Mouse (Mus musculus) lung, embryonic 14.5 days (tissue): Measurements from ENCODE around the gene Ccdc40. TPM values are rescaled to one million over a fixed set of nuclear protein-coding genes. Genes with fewer than 3 reads are reported as not detected.

Experiments
- ATAC-seq: fragments of 200-750 bp; cut with Nextera tagmentation; 2 replicates; pipeline ENCODE4 v1.8.0; 2017; ENCODE audit warnings: mild to moderate bottlenecking, moderate TSS enrichment, moderate library complexity; ENCODE audit not compliant: insufficient read depth
- DNase-seq: peaks from one replicate; pipeline ENCODE4 v3.0.0-alpha.2; 2015
- H3K27ac ChIP-seq: fragments of 300-500 bp; sonication (generic); 2 replicates; pipeline ENCODE4 v1.5.1; 2014; ENCODE audit warnings: low read depth, mild to moderate bottlenecking, moderate library complexity
- H3K27me3 ChIP-seq: fragments of 300-500 bp; sonication (generic); 2 replicates; pipeline ENCODE4 v1.6.1; 2014; ENCODE audit warnings: low read length, control low read depth; ENCODE audit not compliant: insufficient read depth
- H3K36me3 ChIP-seq: fragments of 300-500 bp; sonication (generic); 2 replicates; pipeline ENCODE4 v1.6.1; 2014; ENCODE audit warnings: control low read depth; ENCODE audit not compliant: insufficient read depth
- H3K4me1 ChIP-seq: fragments of 300-500 bp; sonication (generic); 2 replicates; pipeline ENCODE4 v1.6.1; 2014; ENCODE audit warnings: antibody characterized with exemption, control low read depth; ENCODE audit not compliant: insufficient read depth
- H3K4me2 ChIP-seq: fragments of 300-500 bp; sonication (generic); 2 replicates; pipeline ENCODE4 v1.6.1; 2014; ENCODE audit warnings: mild to moderate bottlenecking
- H3K4me3 ChIP-seq: fragments of 300-500 bp; sonication (generic); 2 replicates; pipeline ENCODE4 v1.5.1; 2014; ENCODE audit warnings: low read depth, low read length
- H3K9ac ChIP-seq: fragments of 300-500 bp; sonication (generic); 2 replicates; pipeline ENCODE4 v1.6.1; 2014
- H3K9me3 ChIP-seq: fragments of 300-500 bp; sonication (generic); 2 replicates; pipeline ENCODE4 v1.6.1; 2016; ENCODE audit warnings: low read depth, low read length, control low read depth
- CTCF ChIP-seq: IDR thresholded peaks from 2 replicates; pipeline ENCODE4 v1.5.1; 2016; ENCODE audit warnings: antibody characterized with exemption, low read depth
- WGBS: fragments of 180-500 bp; shearing (Covaris S2); extraction: QIAGEN DNeasy Blood & Tissue Kit; methylation state at CpG from one replicate; pipeline ENCODE4 v1.1.7; 2014; 5-methylcytosine and 5-hydroxymethylcytosine counted together
- polyA plus RNA-seq: library from polyadenylated mRNA; unstranded; fragments of >200 nt; fragmentation: Nextera tagmentation; extraction: Ambion mirVana; gene quantifications from 2 replicates; pipeline ENCODE4 v1.2.1, GENCODE M21; 2014

Gene Ccdc40
- polyA plus RNA-seq, 1 experiment from 2014 or later = 1.7 TPM

- TF ChIP-seq CTCF = no peak
- Histone ChIP-seq H3K9ac (no peak overlapping the region), H3K27ac (no peak overlapping the region), H3K4me2 (no peak overlapping the region), H3K36me3 (peaks cover 33% of the 10 kb centered on the region), H3K4me3 (no peak overlapping the region), H3K9me3 (no peaks in the 10 kb centered on the region), H3K4me1 (peaks cover 14% of the 10 kb centered on the region), H3K27me3 (no peaks in the 10 kb centered on the region)
- DNase-seq (no peak), ATAC-seq (no peak)
- 92% methylated on average over 20 of the region's 20 CpGs for WGBS
Observed at GRCm38 (mm10) chr11:119208870-119209370, 19.5 kb upstream of the Ccdc40 start.

GRCm38 (mm10) chr11:119209371-119210025 lies 18.9 kb upstream of the Ccdc40 start:
- peak; percentile 93 for DNase-seq
- peak; percentile 85 for ATAC-seq
- no peaks in the 10 kb centered on the region for H3K9me3 ChIP-seq
- H3K4me3 ChIP-seq = no peak overlapping the region
- WGBS = 64% methylated on average over 10 of the region's 10 CpGs
- TF ChIP-seq CTCF = no peak
- peaks cover 29% of the 10 kb centered on the region for H3K36me3 ChIP-seq
- H3K9ac ChIP-seq = no peak overlapping the region
- H3K27ac ChIP-seq = peak overlapping the region; percentile 44
- no peaks in the 10 kb centered on the region for H3K27me3 ChIP-seq
- no peak overlapping the region for H3K4me2 ChIP-seq
- peaks cover 18% of the 10 kb centered on the region for H3K4me1 ChIP-seq

- ATAC-seq (no peak), DNase-seq (peak; percentile 80)
- no peak; the same call in 1 of the 2 replicates for TF ChIP-seq CTCF
- Histone ChIP-seq H3K4me1 (peaks cover 26% of the 10 kb centered on the region), H3K4me2 (0 out of 2 replicates have a peak overlapping the region, but pooled peaks have one; percentile 8), H3K4me3 (no peak overlapping the region), H3K36me3 (peaks cover 25% of the 10 kb centered on the region), H3K9ac (no peak overlapping the region), H3K9me3 (no peaks in the 10 kb centered on the region), H3K27me3 (no peaks in the 10 kb centered on the region), H3K27ac (peak overlapping the region; percentile 44)
- 52% methylated on average over 32 of the region's 32 CpGs for WGBS
Observed at GRCm38 (mm10) chr11:119210321-119211100, 17.9 kb upstream of the Ccdc40 start.

GRCm38 (mm10) chr11:119211604-119212309 lies 16.6 kb upstream of the Ccdc40 start:
- TF ChIP-seq CTCF = no peak

GRCm38 (mm10) chr11:119213166-119213885 lies 15.0 kb upstream of the Ccdc40 start:
- WGBS = 53% methylated on average over 19 of the region's 19 CpGs
- no peak for TF ChIP-seq CTCF
- Histone ChIP-seq H3K4me2 (no peak overlapping the region), H3K9me3 (no peaks in the 10 kb centered on the region), H3K9ac (no peak overlapping the region), H3K4me3 (no peak overlapping the region), H3K27ac (no peak overlapping the region), H3K36me3 (peaks cover 16% of the 10 kb centered on the region), H3K4me1 (peaks cover 37% of the 10 kb centered on the region), H3K27me3 (no peaks in the 10 kb centered on the region)
- ATAC-seq = no peak
- DNase-seq = no peak

More at GRCm38 (mm10) chr11:119211604-119212309, 16.6 kb upstream of the Ccdc40 start:
- no peak overlapping the region for H3K9ac ChIP-seq
- 85% methylated on average over 21 of the region's 21 CpGs for WGBS
- no peak overlapping the region for H3K4me3 ChIP-seq
- no peaks in the 10 kb centered on the region for H3K27me3 ChIP-seq
- ATAC-seq (no peak), DNase-seq (no peak)
- peaks cover 37% of the 10 kb centered on the region for H3K4me1 ChIP-seq
- no peak overlapping the region for H3K4me2 ChIP-seq
- peaks cover 22% of the 10 kb centered on the region for H3K36me3 ChIP-seq
- H3K27ac ChIP-seq = no peak overlapping the region
- no peaks in the 10 kb centered on the region for H3K9me3 ChIP-seq

GRCm38 (mm10) chr11:119215038-119215904 lies 13.1 kb upstream of the Ccdc40 start:
- peak overlapping the region; percentile 27 for H3K4me3 ChIP-seq
- H3K4me1 ChIP-seq = peaks cover 38% of the 10 kb centered on the region
- ATAC-seq (peak; percentile 86), DNase-seq (peak; percentile 92)
- peak overlapping the region; percentile 69 for H3K4me2 ChIP-seq
- 0 out of 2 replicates have a peak, but pooled peaks cover 5% of the 10 kb centered on the region for H3K36me3 ChIP-seq
- no peaks in the 10 kb centered on the region for H3K9me3 ChIP-seq
- peak overlapping the region; percentile 92 for H3K27ac ChIP-seq
- H3K9ac ChIP-seq = peak overlapping the region; percentile 34
- 3% methylated on average over 18 of the region's 18 CpGs for WGBS
- no peaks in the 10 kb centered on the region for H3K27me3 ChIP-seq
- peak; percentile 56 for TF ChIP-seq CTCF
